Mouse (Mus musculus) kidney, postnatal 10 days (tissue): ENCODE results near the gene Cyp2j9.
"Not testable (repeated sequence)": the region's sequence is repeated elsewhere in the genome, so short reads cannot be mapped to it uniquely, and the experiment has no call there.

Source experiments
- DNase-seq: peaks from one replicate; pipeline ENCODE4 v3.0.0; 2021; ENCODE audit warnings: mixed read lengths

Gene Cyp2j9

DNA sequence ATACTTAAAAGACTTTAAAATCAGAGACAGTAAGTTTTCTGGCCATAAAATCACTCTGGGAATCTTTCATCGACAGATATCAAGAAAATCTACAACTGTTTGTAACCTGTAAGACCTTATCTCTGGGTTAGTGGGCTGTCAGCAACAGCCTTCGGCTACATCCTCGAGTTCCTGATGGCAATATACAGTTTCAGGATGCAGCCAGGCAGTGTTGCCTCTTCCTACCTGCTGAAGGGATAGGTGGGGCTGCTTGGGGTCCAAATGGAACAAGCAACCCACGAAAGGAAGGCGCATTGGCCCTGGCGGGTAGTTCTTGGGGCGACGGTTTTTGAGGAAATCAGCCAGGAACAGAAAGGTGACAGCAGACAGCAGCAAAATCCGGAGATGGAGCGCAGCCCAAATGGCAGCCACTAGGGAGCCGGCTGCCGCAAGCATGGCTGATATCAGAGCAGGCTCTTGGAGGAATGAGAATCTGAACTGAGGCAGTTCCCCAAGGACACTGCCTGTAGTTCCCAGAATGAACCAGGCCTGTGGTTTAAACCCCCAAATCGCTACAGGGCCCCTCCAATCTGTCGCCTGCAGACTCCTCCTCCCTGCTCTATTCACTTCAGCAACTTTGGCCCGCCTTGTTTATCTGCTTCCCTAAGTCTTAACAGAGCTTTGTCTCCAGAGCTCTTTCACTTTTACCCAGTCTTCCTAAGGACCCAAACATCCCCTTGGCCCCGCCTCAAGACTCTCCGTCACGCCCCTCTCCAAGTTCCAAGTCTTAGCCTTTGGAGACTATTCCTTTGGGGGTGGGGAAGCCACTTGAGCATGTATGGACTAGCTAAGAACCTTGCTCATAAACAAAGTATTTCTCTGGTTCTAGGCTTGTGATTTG, at the start of gene Cyp2j9:
Gene Cyp2j9 (minus strand): TSS at position 668 of the 880 bp plus-strand sequence.
- peak; percentile 79 for DNase-seq

DNA sequence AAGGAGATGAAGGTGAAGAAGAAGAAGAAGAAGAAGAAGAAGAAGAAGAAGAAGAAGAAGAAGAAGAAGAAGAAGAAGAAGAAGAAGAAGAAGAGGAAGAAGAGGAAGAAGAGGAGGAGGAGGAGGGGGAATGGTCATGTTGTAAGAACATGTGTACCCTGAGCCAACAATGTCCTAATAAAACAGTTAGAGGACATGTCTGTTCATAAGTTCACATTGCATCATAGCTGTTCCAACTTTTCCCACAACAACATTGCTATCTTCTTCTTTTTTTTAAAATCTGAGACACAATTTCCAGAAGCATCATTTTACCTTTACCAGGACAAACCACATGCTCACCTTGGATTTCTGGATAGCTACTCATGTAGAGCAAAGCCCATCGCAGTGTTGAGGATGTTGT, 44.1 kb upstream of the Cyp2j9 start:
- DNase-seq: no peak

DNA sequence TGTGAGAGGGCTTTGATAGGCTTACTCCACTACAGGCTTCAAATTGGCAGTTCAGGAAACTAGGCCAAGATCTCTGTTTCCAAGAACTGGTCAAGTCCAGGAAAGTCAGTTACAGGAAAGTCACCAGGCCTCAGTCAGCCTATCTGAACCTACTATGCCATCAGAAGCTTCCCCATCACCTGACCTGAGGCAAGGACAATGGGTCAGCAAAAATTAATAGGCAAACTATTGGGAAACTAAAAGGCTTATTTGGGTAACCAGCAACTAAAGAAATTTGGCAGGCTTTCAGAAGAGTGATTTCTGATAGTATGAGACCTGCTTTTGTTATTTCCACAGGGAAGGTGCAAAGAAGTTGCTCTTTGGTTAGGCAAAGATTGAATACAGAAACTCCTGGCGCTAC, 31.1 kb upstream of the Cyp2j9 start:
- no peak for DNase-seq

DNA sequence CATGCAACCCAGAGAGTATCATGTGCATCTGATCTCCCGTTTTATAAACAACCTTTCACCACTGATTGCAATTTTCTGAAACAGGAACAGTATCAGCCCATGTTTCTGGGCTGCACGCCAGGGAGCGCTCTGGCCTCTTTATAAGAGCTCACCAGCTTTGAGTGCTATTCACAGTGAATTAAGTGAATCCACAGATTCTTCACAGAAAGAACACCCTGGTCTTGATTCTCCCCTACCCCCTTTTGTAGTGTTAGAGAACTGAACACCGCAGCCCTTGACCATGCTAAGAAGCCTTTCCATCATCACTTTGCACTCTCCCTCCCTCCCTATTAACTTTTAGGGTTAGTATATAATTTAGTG, 393 bp upstream of the Cyp2j9 start:
- peak; percentile 72 for DNase-seq

DNA sequence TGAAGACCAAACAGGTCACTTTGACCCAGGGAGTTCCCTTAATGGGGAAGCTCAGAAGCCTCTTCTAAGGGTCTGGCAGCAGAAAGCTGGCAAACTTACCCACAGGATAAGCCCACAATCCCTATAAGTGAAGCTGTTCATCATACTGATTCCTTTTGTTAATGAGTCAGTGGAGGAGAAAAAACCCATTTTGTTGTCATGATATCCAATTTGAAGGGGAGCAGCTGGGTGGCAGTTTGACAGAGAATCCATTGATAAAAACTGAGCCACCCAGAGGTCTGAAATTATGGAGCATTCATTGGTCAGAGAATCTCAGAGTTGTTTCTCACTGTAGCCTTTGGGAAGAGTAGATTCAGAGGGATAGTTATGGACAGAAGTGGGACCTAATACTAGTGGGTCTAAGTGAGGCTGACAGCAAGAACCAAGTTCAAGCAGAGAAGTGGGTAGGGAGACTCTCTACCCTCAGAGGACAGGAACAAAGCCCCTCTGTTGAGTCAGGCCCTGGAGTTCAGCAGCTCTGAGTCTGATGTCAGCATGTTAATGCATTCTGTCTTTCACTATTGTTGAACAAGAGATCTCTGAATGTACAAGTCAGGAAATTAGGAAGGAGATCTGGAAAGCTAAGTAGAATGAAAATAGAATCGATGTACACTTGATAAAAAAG, 9.8 kb downstream of the Cyp2j9 start:
- DNase-seq: no peak

DNA sequence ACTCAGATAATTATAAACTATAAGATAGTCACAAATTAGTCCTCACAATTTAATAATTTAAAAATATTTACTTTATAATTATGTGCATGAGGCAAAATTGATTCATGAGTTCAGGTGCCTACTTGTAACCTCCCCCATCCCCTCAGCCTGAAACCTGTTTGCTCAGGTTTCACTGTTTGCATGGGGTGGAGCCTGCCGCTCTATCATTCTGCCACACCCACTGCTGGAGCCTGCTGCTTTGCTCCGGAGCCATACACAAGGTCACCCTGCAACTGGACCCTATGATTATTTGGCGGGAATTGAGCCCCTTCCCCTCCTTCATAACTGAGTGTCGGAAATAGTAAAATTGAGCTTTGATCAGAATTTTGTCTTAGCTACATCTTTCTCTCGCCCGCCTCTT, 11.0 kb downstream of the Cyp2j9 start:
- not testable (repeated sequence) for DNase-seq

DNA sequence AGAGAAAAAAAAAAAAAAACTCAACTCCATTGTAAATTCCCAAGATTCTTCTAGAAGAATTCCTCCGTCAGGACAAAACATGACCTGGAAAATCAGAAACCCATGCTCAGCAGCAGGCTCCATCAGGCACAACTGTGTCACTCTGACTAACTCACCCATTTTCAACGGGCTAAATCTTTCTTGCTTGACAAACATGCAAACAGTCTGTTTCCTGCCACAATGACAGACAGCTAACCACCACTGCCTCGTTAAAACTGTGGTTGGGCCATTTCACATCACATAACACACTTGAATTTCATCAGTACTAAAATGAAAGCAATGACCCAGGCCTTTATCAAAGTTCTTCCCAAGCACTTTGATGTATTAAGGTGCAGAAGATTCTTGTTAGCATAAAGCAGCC, 21.9 kb downstream of the Cyp2j9 start:
- DNase-seq: no peak

DNA sequence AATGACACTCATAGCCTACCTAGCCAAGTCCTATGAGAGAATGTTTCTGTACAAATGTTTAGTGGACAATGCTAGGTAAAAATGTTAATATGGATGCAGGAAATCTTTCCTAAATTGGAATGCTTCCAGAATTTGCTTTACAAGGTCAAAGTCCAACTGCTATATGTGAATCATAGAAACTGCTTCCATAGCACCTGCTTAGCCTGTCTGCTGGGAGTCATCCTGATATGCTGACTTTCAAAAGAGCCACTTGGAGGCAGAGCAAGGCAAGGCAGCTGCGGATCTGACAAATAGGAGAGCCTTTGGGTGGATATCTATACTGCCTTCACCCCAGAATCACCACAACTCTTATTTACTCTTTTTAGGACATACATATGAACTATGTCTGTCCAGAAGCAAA, 23.4 kb downstream of the Cyp2j9 start:
- no peak for DNase-seq

DNA sequence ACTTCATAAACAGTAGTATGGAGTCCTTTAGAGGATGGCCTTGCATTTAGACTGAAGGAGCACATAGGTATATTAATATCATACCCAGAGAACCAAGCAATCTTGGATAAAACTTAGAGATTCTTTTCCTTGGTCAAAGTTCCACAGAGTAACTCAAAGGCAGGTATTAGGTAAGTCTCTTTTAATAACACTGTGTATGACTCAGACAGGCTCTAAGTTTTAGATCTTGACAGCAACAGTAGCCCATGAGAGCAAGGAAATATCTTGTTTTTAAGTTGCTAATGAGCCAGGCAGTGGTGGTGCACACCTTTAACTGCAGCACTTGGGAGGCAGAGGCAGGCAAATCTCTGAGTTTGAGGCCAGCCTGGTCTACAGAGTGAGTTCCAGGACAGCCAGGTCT, 25.6 kb downstream of the Cyp2j9 start:
- DNase-seq: no peak

DNA sequence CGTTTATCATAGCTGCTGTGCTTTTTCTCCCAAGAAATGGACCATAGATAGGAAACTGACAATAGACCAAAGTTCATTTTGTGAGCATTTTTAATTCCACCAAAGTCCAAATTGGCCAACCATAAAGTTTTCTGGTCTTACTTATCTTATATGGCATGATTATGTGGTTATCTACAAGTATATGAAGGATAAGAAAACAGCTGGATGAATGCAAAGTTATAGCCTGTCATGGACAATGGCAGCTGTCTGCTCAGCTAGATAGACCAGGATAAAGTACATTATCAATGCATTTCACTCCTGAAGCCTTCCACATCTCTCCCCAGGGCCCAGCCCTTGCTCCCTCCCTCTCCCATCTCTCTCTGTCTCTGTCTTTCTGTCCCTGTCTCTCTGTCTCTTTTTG, 30.9 kb downstream of the Cyp2j9 start:
- DNase-seq: no peak

DNA sequence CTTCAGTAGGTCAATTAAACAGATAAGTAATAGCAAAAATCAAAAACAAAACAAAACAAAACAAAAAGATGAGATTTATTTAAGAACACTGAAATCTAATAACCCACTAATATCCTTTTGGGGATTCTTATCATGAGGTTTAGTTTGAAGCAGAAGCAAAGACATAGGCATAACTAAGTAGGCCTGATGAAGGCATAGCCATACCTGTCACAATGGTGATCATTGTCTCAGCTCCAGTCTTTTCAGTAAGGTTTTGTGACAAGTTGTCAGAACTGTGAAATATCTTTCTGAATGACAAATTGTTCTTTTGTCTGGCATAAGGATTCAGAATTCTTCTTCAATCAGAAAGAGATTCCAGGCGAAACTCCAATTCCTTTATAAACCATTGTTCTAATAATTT, 31.6 kb downstream of the Cyp2j9 start:
- DNase-seq: no peak

DNA sequence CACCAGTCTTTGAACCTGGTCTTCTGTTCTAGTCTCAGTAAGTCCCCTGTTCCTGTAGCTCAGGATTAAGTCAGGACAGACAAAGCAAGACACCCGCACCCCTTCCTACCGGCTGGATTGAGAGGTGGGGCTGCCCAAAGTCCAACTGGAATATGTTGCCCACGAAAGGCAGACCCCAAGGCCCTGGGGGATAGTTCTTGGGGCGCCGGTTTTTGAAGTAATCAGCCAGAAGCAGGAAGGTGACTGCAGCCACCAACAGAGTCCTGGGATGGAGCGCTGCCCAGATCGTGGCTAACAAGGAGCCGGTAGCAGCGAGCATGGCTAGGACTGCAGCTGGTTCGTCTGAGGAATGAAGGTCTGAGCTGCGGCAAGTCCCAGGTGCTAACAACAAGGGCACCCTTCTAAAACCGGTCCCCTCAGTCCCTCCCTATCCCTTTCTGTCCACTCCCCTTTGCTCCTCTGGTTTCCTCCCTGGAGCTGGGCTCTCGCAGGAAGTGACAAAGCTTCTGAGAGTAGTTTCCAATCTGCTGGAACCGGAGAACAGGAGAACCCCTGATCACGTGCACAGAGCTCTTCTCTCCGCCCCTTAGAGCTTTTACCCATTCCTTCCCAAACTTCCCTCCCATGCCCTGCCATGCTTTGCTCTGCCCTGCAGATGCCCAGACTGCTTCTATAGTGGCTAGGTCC, 38.1 kb downstream of the Cyp2j9 start, which contains the start of gene Cyp2j6:
Gene Cyp2j6 (minus strand): TSS at position 529 of the 687 bp plus-strand sequence.
- peak; percentile 65 for DNase-seq

DNA sequence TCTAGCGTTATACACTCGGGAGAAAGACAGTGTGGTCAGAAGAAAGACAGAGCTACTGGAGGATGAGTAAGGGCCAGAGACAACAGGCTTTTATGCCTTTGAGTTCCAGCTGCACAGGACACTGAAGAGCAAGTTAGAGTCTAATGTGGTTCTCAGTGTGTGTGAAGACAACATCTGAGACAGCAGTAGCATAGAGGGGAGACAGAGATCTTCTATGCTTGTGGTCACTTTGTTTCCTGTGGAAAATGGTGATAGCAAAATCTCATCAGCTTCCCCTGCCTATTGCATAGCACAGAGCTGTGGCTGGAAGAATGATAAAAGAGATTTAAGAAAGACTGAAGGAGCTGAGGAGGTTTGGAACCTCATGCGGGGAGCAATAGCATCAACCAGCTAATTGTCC, 39.8 kb downstream of the Cyp2j9 start:
- no peak for DNase-seq

DNA sequence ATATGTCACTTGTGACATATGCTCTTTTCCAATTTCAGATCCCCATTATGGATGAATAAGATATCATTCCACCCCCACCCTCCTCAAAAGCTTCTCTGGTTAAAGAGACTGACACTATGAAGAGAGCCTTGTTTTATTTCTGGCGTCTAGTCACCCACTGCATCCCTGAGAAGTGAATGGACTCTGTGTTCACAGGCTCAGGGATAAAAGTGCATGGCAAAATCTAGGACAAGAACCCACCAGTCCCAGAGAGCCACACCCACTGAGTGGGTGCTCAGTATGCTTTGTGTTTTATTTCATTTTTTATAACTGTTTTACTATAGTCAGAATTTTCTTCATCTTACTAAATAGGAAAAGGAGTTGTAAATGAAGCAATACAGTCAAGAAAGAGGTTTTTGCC, 45.4 kb downstream of the Cyp2j9 start:
- DNase-seq: no peak

DNA sequence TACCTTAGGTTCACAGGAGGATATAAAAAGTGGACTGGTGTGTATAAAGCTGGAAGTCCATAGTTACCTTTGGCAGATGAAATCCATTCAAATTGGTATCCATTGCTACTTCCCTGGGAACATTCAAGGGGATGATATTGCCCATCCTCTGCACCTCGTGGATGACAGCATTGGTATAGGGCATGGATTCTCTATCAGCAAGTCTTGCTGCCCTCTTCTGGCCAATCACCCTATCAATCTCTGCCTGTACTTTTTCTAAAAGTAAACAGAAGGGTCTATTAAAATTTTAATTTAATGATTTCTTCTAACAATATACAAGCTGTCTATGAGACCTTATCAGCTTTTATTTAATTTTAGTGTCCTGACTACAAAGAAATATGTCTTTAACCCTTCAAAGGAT, 65.6 kb downstream of the Cyp2j9 start:
- peak; percentile 40 for DNase-seq

DNA sequence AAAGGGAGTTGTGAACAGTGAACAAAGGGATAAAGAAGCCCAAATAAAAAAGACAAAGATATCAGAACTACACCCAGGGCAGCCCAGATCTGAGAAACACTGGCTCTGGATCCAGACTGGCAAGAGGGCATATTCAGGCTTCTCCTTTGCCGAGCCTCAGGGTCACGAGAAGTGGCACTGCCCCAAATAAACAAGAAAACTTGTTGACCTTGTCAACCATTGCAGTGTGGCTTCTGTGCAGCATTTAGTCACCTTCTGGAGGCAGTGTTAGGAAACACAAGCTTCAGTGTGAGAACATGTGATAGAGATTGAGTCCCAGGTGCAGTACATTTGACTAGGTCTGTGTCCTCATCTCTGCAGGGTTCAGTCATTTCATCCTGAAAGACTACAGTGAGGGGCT, 69.1 kb downstream of the Cyp2j9 start:
- no peak for DNase-seq
